Mouse (Mus musculus): Measurements from ENCODE around the gene Atcay. TPM values are rescaled to one million over a fixed set of nuclear protein-coding genes. Genes with fewer than 3 reads are reported as not detected.
"Not testable (repeated sequence)": the region's sequence is repeated elsewhere in the genome, so short reads cannot be mapped to it uniquely, and the experiment has no call there.

Atcay gene
- polyA plus RNA-seq, 1 experiment, result 2.4 TPM

DNA sequence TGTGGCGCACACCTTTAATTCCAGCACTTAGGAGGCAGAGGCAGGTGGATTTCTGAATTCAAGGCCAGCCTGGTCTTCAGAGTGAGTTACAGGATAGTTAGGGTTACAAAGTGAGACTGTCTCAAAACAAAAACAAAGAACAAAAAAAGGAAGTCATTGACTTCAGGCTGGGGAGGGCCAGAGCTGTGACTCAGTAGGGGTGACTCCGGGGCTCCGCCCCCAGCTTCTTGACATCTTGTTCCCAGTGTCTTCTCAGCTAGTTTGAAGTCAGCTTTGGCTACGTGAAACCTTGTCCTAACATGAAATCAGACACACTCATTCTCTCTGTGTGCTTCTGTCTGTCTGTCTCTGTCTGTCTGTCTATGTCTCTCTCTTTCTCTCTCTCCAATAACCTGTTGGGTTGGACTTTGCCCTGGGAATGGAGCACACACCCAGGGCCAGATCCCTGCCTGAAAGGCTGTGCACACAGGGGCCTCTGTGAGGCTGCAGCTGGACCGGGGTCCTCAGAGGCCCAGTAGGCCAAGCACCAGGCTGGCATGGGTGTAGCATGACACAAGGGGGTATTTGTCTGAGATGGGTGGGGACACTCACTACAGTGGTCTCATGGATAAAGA lies 9.1 kb downstream of the Atcay start:
- H3K4me3 ChIP-seq (ENCODE audit: control insufficient read depth, insufficient read depth, low read length), result no peak overlapping the region
- H3K27me3 ChIP-seq (ENCODE audit: control insufficient read depth, insufficient read depth, low read length), result no peaks in the 10 kb centered on the region
- H3K36me3 ChIP-seq (ENCODE audit: control insufficient read depth, insufficient read depth, low read length), result no peaks in the 10 kb centered on the region
- no peak for DNase-seq
- 65% methylated on average over 5 of the region's 5 CpGs for WGBS
- H3K4me1 ChIP-seq (replicated peaks; ENCODE audit: control insufficient read depth, insufficient read depth, low read length), result peaks cover 3% of the 10 kb centered on the region; the same call in 1 of the 2 replicates
- TF ChIP-seq POLR2A (IDR thresholded peaks at IDR 0.05; ENCODE audit: control insufficient read depth, extremely low read depth, insufficient read depth, low read length, poor library complexity) (no peak), CTCF (IDR thresholded peaks at IDR 0.05; ENCODE audit: borderline replicate concordance, control insufficient read depth, extremely low read depth, insufficient read depth, low read length, poor library complexity) (no peak)
- no peak overlapping the region for H3K27ac ChIP-seq (ENCODE audit: control insufficient read depth, insufficient read depth, low read length)

DNA sequence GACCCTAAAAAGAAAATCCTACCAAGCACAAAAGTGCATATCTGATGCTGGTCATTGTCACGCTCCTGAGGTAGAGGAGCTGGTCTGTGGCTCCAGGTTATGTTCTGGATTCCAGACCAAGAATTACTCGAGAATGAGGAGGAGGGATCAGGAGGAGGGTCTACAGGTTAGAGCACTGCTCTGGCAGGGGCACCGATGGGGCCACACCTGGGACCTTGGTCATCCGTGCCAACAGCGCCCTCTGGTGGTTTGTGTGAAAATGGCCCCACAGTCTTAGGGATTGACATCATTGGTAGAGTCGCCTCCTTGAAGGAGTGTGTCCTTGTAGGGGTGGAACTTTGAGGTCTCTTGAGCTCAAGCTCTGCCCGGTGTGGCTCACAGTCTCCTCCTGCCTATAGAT lies 12.7 kb downstream of the Atcay start:
- Histone ChIP-seq H3K27me3 (ENCODE audit: control insufficient read depth, insufficient read depth, low read length) (no peaks in the 10 kb centered on the region), H3K36me3 (ENCODE audit: control insufficient read depth, insufficient read depth, low read length) (no peaks in the 10 kb centered on the region), H3K4me1 (replicated peaks; ENCODE audit: control insufficient read depth, insufficient read depth, low read length) (peaks cover 3% of the 10 kb centered on the region; the same call in 1 of the 2 replicates), H3K4me3 (ENCODE audit: control insufficient read depth, insufficient read depth, low read length) (no peak overlapping the region), H3K27ac (ENCODE audit: control insufficient read depth, insufficient read depth, low read length) (no peak overlapping the region)
- 16% methylated on average over 7 of the region's 7 CpGs for WGBS
- DNase-seq, result peak; percentile 76
- TF ChIP-seq POLR2A (IDR thresholded peaks at IDR 0.05; ENCODE audit: control insufficient read depth, extremely low read depth, insufficient read depth, low read length, poor library complexity) (no peak), CTCF (IDR thresholded peaks at IDR 0.05; ENCODE audit: borderline replicate concordance, control insufficient read depth, extremely low read depth, insufficient read depth, low read length, poor library complexity) (peak; percentile 92)

DNA sequence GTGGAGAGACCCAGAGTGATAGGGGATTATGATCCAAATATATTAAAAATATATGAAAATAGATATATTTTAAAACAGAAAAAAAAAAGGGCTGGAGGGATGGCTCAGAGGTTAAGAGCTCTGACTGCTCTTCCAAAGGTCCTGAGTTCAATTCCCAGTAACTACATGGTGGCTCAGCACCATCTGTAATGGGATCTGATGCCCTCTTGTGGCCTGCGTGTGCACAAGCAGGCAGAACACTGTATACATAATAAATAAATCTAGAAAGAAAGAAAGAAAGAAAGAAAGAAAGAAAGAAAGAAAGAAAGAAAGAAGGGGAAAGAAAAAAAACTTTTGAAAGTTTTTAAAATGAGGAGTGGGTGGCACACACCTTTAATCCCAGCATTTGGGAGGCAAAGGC lies 13.4 kb downstream of the Atcay start:
- H3K27ac ChIP-seq (ENCODE audit: control insufficient read depth, insufficient read depth, low read length); H3K4me3 ChIP-seq (ENCODE audit: control insufficient read depth, insufficient read depth, low read length); H3K4me1 ChIP-seq (replicated peaks; ENCODE audit: control insufficient read depth, insufficient read depth, low read length); H3K36me3 ChIP-seq (ENCODE audit: control insufficient read depth, insufficient read depth, low read length); H3K27me3 ChIP-seq (ENCODE audit: control insufficient read depth, insufficient read depth, low read length): not testable (repeated sequence)
- 16% methylated on average over 1 of the region's 1 CpGs for whole genome bisulfite sequencing
- peak; percentile 46 for DNase-seq

DNA sequence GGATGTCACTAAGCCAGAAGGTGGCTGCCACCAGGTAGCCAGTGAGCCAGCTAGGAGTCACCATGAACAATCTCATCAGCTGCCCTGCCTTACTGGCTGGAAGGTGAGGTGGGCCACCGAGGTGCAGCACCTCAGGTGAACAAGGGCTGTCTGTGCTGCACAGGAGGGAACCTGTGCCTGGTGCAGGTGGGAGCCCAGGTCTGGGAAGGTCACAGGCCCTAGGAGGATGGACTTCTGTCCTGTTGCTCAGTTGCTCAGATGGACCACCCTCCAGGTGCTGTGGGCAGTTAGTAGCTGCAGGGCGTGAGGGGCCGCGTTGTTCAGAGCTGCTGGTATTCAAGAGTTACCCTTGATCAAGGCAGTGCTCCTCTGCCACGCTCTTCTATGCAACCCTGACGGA lies 13.8 kb downstream of the Atcay start:
- 84% methylated on average over 6 of the region's 6 CpGs for WGBS
- no peaks in the 10 kb centered on the region for H3K36me3 ChIP-seq (ENCODE audit: control insufficient read depth, insufficient read depth, low read length)
- TF ChIP-seq POLR2A (IDR thresholded peaks at IDR 0.05; ENCODE audit: control insufficient read depth, extremely low read depth, insufficient read depth, low read length, poor library complexity) (no peak), CTCF (IDR thresholded peaks at IDR 0.05; ENCODE audit: borderline replicate concordance, control insufficient read depth, extremely low read depth, insufficient read depth, low read length, poor library complexity) (no peak)
- no peaks in the 10 kb centered on the region for H3K27me3 ChIP-seq (ENCODE audit: control insufficient read depth, insufficient read depth, low read length)
- H3K4me3 ChIP-seq (ENCODE audit: control insufficient read depth, insufficient read depth, low read length), result no peak overlapping the region
- no peak for DNase-seq
- H3K4me1 ChIP-seq (replicated peaks; ENCODE audit: control insufficient read depth, insufficient read depth, low read length), result peaks cover 3% of the 10 kb centered on the region; the same call in 1 of the 2 replicates
- no peak overlapping the region for H3K27ac ChIP-seq (ENCODE audit: control insufficient read depth, insufficient read depth, low read length)

- no peak overlapping the region for H3K4me3 ChIP-seq (ENCODE audit: control insufficient read depth, insufficient read depth, low read length)
- no peak for TF ChIP-seq CTCF (IDR thresholded peaks at IDR 0.05; ENCODE audit: borderline replicate concordance, control insufficient read depth, extremely low read depth, insufficient read depth, low read length, poor library complexity)
- TF ChIP-seq POLR2A (IDR thresholded peaks at IDR 0.05; ENCODE audit: control insufficient read depth, extremely low read depth, insufficient read depth, low read length, poor library complexity), result no peak
- whole genome bisulfite sequencing, result 86% methylated on average over 6 of the region's 6 CpGs
Observed at GRCm38 (mm10) chr10:81216260-81216659, 14.4 kb downstream of the Atcay start.

DNA sequence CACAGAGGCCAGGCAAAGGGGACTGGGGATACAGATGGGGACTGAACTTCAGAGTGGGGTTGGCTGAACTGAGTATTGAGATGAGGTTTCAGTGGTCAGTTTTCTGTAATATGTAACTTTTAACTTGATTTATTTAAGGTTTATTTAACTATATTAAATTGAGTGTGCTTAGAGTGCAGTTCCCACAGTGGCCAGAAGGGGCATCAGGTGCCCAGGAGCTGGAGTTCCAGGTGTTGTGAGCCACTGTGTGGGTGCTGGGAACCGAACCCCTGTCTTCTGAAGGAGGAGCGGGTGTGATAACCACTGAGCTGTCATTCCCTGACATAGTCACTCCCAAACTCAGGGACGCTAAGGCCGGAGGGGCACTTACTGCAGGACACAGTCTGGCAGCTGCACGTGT lies 20.5 kb downstream of the Atcay start:
- no peak for DNase-seq
- 97% methylated on average over 5 of the region's 5 CpGs for WGBS
- Histone ChIP-seq H3K4me3 (ENCODE audit: control insufficient read depth, insufficient read depth, low read length) (no peak overlapping the region), H3K36me3 (ENCODE audit: control insufficient read depth, insufficient read depth, low read length) (no peaks in the 10 kb centered on the region), H3K27ac (ENCODE audit: control insufficient read depth, insufficient read depth, low read length) (no peak overlapping the region), H3K27me3 (ENCODE audit: control insufficient read depth, insufficient read depth, low read length) (no peaks in the 10 kb centered on the region), H3K4me1 (replicated peaks; ENCODE audit: control insufficient read depth, insufficient read depth, low read length) (no peaks in the 10 kb centered on the region)
- no peak for TF ChIP-seq POLR2A (IDR thresholded peaks at IDR 0.05; ENCODE audit: control insufficient read depth, extremely low read depth, insufficient read depth, low read length, poor library complexity)
- no peak for TF ChIP-seq CTCF (IDR thresholded peaks at IDR 0.05; ENCODE audit: borderline replicate concordance, control insufficient read depth, extremely low read depth, insufficient read depth, low read length, poor library complexity)

More at GRCm38 (mm10) chr10:81216260-81216659, 14.4 kb downstream of the Atcay start:
- no peaks in the 10 kb centered on the region for H3K4me1 ChIP-seq (replicated peaks; ENCODE audit: control insufficient read depth, insufficient read depth, low read length)
- DNase-seq, result no peak
- no peaks in the 10 kb centered on the region for H3K27me3 ChIP-seq (ENCODE audit: control insufficient read depth, insufficient read depth, low read length)
- no peaks in the 10 kb centered on the region for H3K36me3 ChIP-seq (ENCODE audit: control insufficient read depth, insufficient read depth, low read length)
- no peak overlapping the region for H3K27ac ChIP-seq (ENCODE audit: control insufficient read depth, insufficient read depth, low read length)

GRCm38 (mm10) chr10:81204137-81204536 lies 26.5 kb downstream of the Atcay start:
- 89% methylated on average over 4 of the region's 4 CpGs for WGBS
- Histone ChIP-seq H3K36me3 (ENCODE audit: control insufficient read depth, insufficient read depth, low read length) (no peaks in the 10 kb centered on the region), H3K4me1 (replicated peaks; ENCODE audit: control insufficient read depth, insufficient read depth, low read length) (no peaks in the 10 kb centered on the region), H3K27ac (ENCODE audit: control insufficient read depth, insufficient read depth, low read length) (no peak overlapping the region), H3K4me3 (ENCODE audit: control insufficient read depth, insufficient read depth, low read length) (no peak overlapping the region), H3K27me3 (ENCODE audit: control insufficient read depth, insufficient read depth, low read length) (no peaks in the 10 kb centered on the region)
- TF ChIP-seq CTCF (IDR thresholded peaks at IDR 0.05; ENCODE audit: borderline replicate concordance, control insufficient read depth, extremely low read depth, insufficient read depth, low read length, poor library complexity), result no peak
- TF ChIP-seq POLR2A (IDR thresholded peaks at IDR 0.05; ENCODE audit: control insufficient read depth, extremely low read depth, insufficient read depth, low read length, poor library complexity), result no peak
- no peak for DNase-seq
